Mouse (Mus musculus) bone marrow macrophage, adult 2 months (primary cell): Measurements from ENCODE around the gene Ctrc.

Experiments used
- CTCF ChIP-seq: IDR thresholded peaks from 2 replicates; pipeline ENCODE4 v1.5.1; 2012; ENCODE audit warnings: low read depth, mild to moderate bottlenecking, low read length, moderate library complexity
- POLR2A ChIP-seq: IDR thresholded peaks from 2 replicates; pipeline ENCODE4 v1.6.1; 2012; ENCODE audit warnings: mild to moderate bottlenecking, low read depth, low read length, borderline replicate concordance

GRCm38 (mm10) chr4:141816776-141817655 lies 29.1 kb downstream of the Ctrc start:
- TF ChIP-seq CTCF (no peak), POLR2A (no peak)
